Mouse (Mus musculus): ENCODE measurements at regions not wholly inside any gene's neighbourhood (a gene's known extent, or its start where the extent isn't known, plus 50 kb on each side); places are given as distances from the start of the nearest gene placed in this dataset.

- TF ChIP-seq CTCF (IDR thresholded peaks at IDR 0.05; ENCODE audit: control insufficient read depth, insufficient read depth, insufficient read length) (no peak), USF1 (IDR thresholded peaks at IDR 0.05; ENCODE audit: low read depth) (no peak), MYOG (IDR thresholded peaks at IDR 0.05; ENCODE audit: control insufficient read depth, extremely low read depth, insufficient read length) (no peak), CEBPB (IDR thresholded peaks at IDR 0.05; ENCODE audit: low read depth) (no peak), MAX (IDR thresholded peaks at IDR 0.05) (no peak), MYOD1 (IDR thresholded peaks at IDR 0.05; ENCODE audit: control insufficient read depth, insufficient read length, low read depth) (no peak)
These were observed 77.3 kb upstream of the Rnaseh2b start for GRCm38 (mm10) chr14:62215071-62215470.

Data from C2C12 (cell line).